Mouse (Mus musculus): ENCODE measurements around the gene Med12l.
"Not testable (repeated sequence)": the region's sequence is repeated elsewhere in the genome, so short reads cannot be mapped to it uniquely, and the experiment has no call there.

Med12l gene

DNA sequence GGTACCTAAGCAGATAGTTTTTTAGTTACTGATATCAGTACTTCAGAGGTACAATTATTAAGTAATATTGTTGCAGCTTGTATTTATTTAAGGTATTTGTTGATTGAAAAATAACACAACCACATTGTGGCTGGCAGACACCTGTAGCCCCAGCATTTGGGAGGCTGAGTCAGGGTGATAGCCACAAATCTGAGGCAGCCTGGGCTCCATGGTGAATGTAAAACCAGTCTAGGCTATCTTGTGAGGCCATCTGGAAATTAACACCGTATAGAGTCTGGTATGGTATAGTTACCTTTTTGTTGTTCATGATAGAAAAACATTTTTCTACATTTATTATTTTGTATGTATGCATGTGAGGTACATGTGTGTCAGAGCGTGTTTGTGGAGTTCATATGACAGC is 96.5 kb downstream of the Med12l start:
- no peak for DNase-seq

DNA sequence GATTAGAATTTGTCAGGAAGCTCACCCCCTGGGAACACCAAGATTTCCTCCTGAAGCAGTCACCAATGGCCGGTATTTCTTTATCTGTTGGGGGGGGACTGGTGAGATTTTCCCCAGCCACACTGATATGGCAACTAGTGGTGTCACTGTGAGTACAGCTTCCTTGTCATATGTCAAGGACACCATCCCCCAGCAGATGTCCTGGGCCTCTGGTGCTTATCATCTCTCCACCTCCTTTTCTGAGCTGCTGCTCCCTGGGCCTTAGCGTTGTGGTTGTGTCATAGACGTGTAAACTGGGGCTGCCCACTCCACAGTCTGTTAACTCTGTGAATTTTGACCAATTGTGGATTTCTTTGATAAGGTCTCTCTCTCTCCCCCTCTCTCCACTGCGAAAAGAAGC is 98.8 kb downstream of the Med12l start:
- no peak for DNase-seq

DNA sequence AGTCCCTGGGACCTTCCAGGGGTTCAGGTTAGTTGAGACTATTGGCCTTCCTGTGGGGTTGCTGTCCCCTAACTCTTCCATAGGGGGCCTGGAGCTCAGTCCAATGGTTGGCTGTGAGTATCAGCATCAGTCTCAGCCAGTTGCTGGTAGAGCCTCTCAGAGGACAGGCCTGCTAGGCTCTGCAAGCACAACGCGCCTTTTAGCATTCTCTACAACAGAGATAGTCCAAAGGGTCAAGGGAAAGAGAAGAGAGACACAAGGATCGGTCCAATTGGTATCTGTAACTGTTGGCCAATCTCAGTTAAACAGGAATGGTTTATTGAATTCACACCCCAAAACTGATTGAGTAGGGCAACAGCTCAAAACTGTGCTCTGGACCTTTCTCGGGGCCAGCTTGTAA is 101.8 kb downstream of the Med12l start:
- no peak for DNase-seq

DNA sequence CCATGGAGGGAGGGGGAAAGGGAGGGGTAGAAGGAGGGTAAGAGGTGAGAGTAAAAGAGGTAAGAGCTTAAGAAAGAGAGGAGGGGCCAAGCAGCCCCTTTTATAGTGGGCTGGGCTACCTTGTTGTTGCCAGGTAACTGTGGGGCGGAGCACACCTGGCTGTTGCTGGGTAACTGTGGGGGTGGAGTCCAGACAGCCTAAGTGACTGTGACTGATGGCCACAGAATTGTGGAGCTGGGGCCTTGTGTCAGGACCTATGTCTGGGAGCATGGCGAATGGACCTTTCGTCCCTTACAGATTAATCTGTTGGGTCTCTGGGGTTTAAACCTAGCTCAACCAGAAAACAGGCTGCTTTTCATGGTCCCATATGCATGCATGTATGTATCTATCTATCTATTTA is 104.2 kb downstream of the Med12l start:
- not testable (repeated sequence) for DNase-seq

DNA sequence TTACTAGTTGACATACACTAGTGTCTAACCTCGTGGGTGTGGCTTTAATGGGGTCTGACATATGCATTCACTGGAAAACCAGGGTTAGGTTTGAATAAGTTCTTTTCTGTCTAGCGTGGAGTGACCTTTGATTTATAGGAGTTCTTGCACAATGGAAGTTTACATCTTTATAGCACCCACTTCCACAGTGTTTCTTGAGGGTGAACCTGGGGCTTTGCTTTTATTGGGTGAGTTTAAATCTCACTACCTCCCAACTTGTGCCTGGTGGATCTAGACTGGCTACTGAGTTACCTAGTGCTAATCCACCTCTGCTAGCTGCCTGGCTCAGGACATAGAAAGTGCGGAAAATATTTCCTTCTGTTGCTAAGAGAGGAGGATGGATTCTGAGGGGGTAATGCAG is 106.3 kb downstream of the Med12l start:
- no peak for DNase-seq

DNA sequence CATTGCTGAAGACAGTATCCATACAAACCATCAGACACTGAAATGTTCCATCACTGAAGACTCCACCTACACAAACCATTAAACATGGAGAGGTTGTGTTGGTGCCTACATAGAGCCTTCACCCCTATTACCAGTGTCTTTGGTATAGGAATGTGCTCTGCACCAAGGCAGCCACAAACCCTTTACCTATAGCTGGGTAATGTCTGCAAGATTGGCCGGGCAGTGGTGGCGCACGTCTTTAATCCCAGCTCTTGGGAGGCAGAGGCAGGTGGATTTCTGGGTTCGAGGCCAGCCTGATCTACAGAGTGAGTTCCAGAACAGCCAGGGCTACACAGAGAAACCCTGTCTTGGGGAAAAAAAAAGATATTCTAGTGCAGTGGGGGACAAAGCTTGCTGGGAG is 107.7 kb downstream of the Med12l start:
- not testable (repeated sequence) for DNase-seq

GRCm38 (mm10) chr3:59113973-59114517 is 108.4 kb downstream of the Med12l start:
- no peak for DNase-seq

DNA sequence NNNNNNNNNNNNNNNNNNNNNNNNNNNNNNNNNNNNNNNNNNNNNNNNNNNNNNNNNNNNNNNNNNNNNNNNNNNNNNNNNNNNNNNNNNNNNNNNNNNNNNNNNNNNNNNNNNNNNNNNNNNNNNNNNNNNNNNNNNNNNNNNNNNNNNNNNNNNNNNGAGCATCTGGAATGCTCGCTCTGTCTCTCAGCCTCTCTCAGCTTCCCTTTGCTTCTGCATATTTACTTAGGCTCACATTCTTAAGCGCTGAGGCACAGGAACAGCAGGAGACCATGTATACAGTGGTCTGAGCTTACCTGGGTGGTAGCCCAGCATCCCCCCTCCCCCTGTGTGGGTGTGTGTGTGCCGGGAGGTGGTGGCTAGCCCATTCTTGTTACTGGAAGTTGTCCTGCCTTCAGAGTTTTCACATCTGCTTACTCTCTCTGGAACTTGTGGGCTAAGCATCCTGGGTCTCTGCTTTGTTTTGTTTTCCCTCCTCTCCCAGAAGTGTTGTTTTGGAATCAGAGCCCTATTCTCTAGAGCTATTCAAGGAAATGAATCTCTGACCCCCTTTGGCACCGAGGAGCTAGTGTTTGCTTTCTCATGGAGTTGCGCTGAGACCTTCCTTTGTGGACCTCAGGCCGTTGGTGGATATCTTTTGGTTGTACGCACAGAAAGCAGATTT is 115.6 kb downstream of the Med12l start:
- DNase-seq = no peak

DNA sequence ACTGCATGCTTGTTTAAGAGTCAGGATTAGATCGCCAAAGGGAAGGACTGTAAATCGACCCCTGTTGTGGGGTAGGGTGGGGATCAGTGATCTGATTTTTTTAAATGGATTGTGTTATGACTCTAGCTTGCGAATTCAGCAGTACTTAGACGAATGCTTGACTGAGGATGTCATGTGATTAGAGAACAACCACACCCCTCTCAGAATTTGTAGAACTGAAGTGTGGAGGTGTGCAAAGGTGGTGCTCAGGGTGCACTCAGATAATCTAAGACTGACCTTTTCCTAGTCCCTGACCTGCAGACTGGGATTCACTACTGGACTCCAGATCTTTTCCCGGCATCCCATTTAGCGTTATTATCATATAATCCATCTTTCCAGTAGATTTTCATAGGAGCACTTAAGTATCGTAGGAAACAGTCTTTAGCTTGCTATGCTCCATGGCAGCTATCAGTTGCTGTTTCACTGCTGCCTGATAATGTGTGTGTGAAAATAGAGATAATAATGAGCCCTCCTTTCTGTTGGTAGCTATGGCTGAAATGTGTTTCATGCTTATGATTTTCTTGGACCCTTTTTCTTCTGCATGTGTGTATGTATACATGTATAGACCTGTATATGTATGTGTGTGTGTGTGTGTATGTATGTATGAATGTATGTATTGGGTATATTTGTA is 116.3 kb downstream of the Med12l start:
- no peak for DNase-seq

DNA sequence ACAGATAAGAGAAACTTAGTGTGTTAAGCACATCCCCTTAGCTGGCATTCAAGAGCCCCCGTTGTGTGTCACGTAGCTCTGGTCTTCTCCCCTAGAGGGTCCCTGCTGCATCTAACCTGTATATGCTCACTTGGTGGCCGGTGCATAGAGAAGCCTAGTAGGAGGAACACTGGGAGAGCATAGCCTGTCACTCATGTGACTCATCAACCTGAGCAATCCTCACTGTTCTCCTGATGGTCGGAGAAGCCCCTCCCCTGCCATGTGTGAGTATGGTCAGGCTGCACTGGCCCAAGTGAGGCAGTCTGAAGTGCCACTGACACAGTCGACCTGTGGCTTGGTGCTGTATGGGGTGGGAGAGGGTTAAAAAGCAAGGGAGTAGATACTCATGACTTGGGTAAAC is 119.4 kb downstream of the Med12l start:
- DNase-seq = no peak

DNA sequence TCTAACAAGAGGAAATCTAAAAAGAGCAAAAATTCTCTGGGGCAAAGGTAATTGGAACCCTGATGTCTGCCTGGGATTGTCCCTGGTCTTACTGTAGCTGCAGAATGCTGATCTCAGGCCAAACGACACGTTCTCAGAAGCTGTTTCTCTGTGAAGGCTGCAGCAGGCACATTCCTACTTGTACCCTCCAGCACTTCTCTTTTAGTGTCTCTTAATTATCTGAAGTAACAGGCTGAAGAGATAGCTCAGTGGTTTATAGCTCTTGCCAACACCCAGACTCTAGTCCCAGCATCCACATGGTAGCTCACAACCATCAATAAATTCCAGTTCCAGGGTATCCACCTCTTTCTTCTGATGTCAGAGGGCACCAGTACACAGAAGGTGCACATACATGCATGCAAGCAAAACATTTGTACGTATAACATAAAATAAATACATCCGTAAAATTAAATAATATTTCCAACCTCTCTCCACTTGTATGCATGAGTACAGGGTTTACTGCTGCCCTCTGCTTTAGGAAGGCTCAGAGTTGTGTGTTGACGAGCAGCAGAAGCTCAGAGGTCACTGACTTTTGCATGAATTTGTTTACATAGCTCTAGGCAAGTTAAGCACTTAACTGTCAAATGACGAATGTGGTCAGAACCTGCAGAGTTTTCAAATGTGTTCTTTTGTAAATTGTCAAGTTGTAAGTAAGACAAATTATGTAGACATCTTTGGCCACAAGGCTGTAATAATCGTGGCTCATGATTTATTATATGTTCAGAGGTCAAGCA is 120.3 kb downstream of the Med12l start:
- no peak for DNase-seq

- DNase-seq = no peak
These were observed 123.1 kb downstream of the Med12l start for GRCm38 (mm10) chr3:59128681-59129080.

GRCm38 (mm10) chr3:59129547-59129946 is 123.9 kb downstream of the Med12l start:
- no peak for DNase-seq

DNA sequence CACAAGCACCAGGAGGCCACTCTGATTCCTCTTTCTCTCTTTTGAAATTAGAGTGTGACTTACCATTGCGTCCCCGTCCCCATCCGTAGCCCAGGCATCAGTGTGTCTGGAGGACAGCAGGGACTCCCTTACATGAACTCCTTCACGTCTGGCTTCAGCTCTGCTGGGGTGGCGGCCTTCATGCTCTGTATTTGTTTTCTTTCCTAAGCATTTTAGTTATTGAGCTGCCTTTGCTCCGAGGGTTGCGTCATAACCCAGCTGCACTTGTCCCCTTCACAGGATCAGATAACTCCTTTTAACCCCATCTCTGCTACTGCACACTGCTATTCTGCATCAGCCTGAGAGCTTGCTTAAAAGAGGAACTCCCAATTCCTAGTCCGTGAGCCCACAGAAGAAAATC is 124.8 kb downstream of the Med12l start:
- peak; percentile 14 for DNase-seq

- no peak for DNase-seq
These were observed 125.5 kb downstream of the Med12l start for GRCm38 (mm10) chr3:59131081-59131480.

DNA sequence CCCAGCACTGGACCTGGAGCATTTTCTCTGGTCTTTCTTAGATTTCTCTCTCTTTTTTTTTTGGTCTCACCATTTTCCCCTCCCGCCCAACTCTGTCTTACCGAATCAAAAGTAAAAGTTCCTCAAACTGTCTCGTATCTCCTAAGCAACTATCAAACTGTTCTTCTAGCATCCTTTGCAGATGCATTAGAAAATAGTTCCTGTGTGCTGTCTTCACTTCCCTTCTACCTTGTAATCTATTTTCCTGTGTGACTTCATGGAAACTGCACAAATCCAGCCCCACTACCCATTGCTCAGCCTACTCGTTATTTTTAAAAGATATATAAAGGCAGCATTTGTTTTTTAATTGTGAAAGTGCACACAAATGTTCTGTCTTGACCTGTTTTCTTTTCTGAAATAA is 126.3 kb downstream of the Med12l start:
- DNase-seq = no peak

DNA sequence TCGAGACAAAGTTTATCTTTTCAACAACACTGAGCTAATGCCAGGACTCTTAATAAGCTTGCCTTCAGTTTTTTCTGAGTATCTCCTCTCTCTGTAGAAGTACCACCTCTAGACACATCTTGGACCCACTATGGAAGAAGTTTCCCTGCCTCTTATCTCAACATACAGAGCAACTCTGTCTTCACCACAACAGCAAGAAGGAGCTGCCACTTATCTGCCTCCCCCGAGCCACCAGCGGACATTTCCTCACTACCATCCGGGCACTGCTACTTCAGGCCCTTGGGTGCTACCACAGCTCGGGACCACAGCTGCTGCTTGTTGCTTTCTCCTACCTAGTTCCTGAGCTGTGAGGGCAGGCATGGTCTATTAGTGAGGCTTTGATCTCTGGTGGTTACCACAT is 127.6 kb downstream of the Med12l start:
- no peak for DNase-seq

DNA sequence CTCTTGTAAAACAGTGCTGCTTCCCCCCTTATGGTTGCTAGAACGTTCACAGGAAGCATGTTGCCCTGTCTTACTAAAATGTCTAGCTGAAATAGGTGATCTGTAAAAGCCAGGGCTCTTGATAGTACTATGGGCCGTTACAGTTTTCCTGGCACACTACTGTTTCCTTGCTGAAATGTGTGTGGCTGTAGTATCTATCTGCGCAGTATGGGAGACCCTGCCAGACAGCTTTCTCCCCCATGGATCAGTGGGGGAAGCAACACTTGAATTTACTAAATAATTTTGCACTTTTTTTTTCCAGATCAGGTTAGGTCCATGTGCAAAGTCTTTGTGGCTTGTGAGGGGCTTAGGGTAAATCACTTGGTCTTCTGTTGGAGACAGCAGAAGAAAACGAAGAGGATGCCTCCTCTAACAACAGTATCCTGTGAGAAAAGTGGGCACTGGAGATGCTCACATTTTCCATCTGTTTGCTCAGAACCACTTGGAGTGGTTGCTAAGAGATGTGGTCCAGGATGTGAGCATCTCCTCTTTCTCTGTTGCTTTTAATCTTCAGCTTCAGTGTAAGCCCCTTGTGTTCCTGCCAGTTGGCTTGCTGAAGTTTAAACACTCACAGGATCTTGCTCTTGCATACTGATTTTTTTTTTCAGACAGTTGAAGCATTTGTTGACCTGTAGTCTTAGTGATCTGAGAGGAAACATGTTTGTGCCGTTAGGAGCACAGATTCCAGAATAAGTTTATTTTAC is 130.5 kb downstream of the Med12l start:
- DNase-seq = no peak

DNA sequence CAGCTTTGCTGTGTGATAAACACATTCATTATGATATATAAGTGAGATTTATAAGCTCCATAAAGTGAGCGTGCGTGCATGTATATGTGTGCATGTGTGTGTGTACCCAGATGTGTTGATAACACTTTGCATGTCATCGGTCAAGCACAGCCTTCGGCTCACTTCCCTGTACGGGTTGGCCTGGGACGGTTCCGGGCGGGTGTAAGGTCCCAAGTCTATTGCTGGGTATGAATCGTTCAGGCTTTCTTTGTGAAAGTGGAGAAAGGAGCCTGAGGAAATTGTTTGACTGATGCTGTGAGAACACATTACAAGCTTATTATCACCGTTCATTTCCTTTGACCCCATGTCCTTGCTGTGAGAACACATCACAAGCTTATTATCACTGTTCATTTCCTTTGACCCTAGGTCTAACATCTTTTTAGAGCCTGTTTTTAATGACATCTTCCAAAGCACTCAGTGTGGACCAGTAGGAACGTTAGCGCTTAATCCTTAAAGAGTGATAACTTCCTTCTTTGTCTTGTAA is 133.4 kb downstream of the Med12l start:
- DNase-seq = no peak

GRCm38 (mm10) chr3:59139651-59140051 is 134.0 kb downstream of the Med12l start:
- no peak for DNase-seq

GRCm38 (mm10) chr3:59140115-59140514 is 134.5 kb downstream of the Med12l start:
- DNase-seq = no peak

- not testable (repeated sequence) for DNase-seq
These were observed 135.3 kb downstream of the Med12l start for GRCm38 (mm10) chr3:59140941-59141340.

Data from kidney, adult 11 months (tissue).